Mouse (Mus musculus) frontal cortex, adult (tissue): ENCODE measurements around the gene Dcst1.

Source experiments
- ATAC-seq: cut with Nextera tagmentation; 2 replicates; pipeline ENCODE4 v1.9.2; 2017; ENCODE audit warnings: mild to moderate bottlenecking, moderate library complexity, mixed read lengths; ENCODE audit not compliant: low TSS enrichment

The Dcst1 gene

DNA sequence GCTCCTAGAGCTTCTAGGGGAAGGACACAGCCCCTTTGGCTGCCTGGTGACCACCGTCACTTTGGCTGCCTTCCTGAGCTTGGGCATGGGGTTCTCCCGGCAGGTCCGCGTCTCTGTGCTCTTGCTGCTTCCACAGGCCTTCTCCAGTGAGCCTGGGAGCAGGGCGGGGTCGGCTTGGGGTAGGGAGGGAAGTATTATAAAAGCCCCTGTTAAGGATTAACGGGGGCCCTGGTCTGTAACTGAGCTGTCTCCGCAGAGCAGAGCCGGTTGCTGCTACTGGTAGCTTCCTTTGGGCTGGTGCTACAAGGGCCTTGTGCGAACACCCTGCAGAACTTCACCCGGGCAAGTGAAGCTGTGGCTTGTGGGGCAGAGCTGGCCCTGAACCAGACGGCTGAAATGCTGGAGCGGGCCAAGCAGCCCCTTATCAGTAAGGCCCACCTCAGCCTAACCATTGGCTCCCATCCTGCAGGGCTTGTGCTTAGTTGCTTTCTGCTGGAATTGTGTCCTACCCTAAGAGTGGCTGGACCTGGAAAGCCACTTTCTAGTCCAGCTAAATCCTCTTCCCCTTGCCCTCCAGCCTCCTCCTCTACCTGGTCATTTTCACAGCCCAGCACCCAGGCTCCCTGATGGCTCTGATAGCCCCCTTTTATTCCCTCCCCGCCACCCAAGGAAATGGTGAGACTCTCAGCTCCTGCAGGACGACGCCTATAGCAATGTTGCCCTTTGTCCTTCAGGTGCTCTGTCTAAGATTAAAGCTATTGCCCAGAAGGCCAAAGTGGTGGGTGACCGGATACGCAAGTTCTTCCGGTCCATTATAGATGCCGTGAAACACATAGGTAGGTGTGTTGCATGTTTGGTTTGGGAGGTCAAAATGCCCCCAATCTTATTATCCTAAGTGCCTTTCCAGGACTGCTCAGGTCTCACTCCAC, 697 bp upstream of the Dcst1 start:
- ATAC-seq = no peak

DNA sequence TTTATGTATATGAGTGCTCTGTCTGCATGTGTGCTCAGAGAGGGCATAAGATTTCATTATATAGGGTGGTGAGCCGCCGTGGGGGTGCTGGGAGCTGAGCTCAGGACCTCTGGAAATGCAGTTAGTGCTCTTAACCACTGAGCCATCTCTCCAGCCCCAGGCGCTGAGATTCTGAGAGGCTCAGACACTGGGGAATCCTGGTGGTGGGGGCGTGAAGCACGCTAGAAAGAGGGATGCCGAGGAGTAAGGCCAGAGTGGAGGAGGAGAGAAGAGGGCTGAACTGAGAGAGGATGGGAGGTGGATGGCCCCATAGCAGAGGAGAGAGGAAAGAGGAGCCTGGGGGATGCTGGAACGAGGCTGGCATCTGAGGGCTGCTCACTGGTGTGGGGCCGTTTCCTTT, 422 bp downstream of the Dcst1 start:
- ATAC-seq = peak; percentile 55; the same call in 1 of the 2 replicates

DNA sequence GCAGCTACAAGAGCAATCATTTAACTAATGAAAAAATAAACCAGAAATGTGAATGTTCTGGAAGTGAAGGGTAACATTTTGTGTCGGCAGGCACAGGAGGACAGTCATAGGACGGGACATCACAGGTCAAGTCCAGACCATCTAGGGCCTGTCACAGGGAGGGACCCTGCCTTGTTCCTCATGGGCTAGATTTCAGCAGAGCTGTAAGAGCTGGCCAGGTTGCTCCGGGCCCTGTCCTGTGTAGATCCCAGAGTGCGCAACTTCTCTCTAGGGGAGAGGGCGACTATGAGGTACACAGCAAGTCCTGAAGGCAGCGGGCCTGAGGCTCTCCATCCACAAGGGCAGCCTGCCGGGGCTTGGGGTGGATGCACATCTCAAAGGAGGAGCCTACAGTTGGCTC, 3.4 kb downstream of the Dcst1 start, which contains the start of gene Dcst2:
Dcst2 (plus strand) TSS at position 301 of the 400 bp plus-strand sequence.
- no peak for ATAC-seq

DNA sequence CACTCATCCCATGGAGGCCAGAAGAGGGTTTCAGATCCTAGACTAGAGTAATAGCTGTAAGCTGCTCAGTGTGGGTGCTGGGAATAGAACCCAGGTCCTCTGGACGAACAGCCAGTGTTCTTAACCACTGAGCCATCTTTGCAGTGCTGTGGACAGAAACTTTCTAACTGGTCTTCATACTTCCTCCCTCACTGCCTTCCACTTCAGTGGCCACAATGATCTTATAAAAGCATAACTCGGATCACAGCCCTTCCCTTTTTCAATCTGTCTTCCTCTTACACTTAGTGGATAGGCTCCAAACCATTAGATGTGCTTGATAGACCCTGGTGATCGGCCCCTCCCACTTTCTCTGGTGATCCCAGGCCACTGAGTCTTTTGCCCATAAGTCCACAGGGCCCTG, 4.8 kb downstream of the Dcst1 start:
- ATAC-seq = no peak

DNA sequence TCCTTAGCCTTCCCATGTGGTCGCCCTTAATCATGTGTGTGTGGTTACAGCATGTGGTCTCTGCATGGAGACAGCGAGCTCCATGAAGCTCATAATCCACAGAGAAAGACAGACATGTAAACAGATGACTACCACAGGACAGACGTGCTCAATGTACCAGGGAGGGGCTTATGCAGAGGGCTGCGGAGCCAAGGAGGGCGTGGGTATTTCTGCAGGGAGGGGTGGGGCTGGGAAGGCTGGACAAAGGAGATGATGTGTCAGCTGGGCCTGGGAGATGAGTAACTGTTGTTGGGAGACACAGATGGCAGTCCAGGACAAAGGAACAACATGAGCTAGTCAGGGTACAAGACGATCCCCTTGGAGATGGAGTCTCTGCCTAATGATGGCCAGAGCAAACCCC, 5.4 kb downstream of the Dcst1 start:
- ATAC-seq = peak; percentile 8; the same call in 1 of the 2 replicates

DNA sequence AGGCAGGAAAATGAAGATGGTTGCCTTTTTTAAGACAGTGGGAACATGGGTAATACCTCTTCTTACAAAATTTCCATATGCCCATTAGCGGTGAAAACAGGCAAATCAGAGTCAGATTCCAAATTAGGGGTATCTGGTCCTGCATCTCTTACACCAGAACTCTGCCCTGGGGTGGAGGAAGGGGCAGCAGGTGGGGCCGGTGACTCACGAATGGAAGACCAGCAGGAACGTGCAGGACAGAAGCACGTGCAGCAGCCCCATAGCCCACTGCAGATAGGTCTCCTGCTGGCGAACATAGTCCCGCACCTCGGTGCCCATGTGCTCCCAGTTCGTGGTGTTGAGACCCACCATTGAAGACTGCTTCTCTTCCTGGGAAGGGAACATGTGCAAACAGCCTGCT, 9.0 kb downstream of the Dcst1 start:
- no peak for ATAC-seq

DNA sequence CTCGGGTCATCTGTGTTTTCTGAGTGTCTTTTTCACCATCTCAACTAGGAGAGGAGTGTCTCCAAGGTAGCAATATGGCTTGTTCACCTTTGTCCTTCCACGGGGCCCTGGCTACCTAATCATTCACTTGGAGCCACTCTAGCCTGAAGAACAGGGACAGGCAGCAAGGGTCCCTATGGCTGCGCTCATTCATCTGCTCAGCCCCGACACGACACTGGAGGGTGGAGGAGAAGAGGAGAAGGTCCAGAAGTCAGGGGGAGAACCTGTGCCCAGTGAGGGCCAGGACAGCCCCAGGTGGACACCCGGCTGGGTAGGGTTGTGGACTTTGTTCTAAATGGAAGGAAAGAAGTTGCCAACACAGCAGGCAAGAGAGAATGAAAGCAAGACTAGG, 9.5 kb downstream of the Dcst1 start:
- ATAC-seq = no peak

DNA sequence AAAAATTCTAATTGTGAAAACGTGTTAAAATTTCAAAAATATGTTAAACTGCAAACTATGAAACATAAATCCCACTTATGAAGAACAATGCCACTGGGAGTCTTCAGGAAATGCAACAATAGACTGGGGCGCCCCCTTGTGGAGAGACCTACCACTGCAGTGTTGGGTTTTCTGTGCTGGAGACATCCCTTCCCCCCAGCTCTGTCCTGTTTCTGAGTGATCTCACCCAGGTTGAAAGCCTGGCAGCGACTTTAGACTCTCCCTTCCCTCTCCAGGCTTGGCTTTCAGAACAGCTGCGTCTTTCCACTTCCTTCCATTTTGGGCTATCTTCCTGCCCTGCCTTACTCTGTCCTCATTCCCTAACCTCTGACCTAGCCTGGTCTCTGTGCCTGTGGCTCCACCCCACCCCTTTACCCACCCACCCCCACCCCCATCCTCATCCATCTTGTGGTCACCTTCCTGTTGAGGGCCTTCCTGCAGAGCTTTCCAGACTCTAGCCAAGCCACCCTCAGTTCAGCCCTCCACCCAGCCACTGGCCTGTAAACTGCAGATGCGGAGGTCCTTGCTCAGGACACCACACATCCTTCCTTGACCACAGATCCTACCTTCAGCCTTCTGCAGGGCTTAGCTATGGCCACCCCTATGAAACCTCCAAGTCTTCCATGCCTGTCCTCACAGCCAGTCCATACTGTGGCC, 10.1 kb downstream of the Dcst1 start:
- ATAC-seq = peak; percentile 53

DNA sequence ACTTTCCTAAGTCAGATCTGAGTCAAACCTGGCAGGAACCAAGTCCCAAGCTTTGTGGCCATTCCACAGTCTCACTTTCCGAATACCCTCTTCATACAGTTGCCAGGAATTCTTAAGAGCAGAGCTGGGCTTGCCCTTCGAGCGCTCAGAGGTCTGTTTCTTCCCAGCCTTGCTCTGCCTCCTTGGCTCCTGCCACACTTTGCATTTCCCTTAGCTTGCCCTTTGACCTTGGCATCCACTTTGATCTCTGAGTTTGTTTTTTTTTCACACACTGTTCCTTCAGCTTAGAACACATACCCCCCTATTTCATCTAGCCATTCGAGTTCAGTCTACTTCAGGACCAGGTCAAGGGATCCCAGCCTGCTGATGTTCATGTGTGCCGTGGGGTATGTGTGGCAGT, 13.8 kb downstream of the Dcst1 start:
- no peak for ATAC-seq

DNA sequence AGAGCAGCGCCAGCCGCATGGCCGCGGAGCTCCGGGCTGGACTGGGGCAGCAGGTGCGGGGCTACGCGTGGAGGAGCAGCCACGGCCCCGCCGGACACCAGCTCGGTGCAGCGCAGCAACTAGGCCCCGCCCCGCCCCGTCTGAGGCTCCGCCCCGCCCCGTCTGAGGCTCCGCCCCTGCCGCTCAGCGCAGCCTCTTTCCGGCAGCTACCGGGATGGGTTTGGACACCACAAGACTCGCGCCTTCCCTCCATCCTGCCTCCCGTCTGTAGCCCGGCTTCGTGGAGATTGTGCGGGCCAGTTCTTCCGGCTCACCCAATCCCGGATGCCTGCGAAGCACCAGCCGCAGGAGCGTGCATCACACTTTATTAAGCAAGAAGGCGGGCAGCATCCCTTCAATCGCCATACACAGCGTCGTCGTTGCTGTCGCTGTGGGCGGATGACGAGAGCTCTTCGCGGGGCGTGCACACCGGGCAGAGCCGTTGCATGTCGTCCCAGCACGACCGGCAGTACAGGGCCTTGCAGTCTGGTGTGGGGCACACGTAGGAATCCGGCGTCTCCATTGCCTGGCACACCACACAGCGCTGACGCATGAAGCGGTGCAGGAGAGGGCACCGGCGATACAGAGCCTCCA, 15.1 kb downstream of the Dcst1 start, which contains the start of gene Adam15:
Adam15 (minus strand) TSS at position 128 of the 633 bp plus-strand sequence.
- ATAC-seq = peak; percentile 80

DNA sequence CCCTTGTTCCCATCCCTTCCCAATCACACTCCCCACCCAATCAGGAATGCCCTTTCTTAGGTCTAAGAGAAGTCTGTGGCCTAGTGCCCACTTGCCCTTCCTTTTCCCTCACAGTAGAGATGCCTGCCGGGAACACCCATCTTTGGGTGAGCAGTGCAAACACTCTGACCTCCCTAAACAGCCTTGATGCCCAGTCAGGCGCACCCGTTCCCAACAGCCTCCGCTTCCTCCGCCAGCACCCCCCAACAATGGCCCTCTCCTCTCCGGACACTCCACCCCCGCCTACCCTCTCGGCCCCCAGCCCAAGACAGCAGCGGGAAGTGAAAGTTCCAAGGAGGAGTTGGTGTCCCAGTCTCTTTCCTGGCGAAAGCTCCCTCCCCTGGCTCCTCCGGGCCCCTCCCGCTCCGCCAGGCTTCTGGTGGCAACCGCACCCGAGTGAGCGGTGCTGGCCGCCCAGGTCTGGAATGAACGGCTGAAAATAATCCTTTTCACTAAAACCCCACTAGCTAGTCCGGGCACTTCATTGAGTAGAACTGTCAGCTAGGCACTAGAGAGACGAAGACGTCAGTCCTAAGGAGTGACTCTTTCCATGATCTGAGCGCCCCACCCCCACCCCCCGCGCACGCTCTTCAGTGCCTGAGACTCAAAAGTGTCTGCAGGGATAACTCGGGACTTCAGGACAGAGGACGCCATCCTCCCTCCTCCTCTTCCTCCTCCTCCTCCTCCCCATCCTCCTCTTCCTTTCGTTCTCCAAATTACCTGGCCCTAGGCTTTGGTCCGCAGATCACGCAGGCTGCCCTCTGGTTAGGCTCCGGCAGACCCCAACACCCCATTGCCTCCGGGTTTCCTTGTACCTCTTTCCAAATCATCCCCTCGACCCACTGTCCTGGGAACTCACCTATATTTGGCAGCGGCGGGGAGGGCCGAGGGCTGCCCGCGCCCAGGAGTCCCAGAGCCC, 15.9 kb downstream of the Dcst1 start:
- peak; percentile 39 for ATAC-seq

DNA sequence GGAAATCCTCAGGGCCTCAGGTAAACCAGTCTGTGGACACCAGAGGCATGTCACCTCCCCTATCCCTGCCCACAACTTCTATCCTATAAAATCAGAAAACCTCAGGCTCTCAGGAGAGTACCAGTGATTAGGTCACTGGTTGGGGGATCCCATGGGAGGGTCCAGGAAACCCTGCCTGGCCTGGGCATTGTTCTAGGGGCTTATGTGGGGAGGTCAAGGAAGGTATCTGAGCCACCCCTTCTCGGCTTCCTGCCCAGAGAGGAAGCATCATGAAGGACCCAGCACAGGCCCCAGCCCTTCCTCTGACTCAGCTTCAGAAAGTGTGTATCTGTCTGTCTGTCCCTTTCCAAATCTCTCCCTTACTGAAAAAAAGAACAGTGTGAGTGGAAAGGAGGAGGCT, 17.1 kb downstream of the Dcst1 start:
- no peak for ATAC-seq

DNA sequence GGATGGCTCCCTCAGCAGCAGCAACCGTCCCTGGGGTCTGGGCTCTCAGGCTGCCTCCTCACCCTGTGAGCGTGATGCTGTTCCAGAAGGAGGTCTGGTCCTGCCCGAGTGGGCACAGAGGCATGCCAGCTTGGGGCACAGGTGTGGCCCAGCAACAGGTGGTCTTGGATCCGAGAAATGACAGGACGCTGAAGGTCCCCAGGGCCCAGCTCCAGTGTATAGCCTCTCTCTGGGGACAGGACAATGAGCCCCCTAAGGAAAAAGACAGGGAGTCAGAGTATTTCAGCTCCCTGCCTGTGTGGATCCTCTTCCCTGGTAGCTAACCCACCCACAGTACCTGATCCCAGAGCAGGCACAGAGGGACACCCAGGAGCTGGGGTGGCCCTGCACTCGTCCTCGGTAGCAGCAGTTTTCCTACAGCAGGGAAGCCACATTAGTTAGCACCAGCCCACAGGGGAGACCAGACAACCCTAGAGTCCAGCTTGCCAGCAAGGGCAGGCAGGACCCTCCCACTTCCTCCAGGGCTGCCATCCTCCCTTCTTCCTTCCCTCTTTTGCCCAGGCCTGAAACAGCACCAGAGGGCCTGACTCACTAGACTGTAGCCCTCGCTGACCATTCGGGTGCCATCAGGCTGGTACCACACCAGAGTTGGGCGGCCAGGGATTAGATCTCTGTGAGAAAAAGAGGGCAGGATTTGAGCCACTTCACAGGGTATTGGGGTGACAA, 18.1 kb downstream of the Dcst1 start:
- no peak for ATAC-seq

DNA sequence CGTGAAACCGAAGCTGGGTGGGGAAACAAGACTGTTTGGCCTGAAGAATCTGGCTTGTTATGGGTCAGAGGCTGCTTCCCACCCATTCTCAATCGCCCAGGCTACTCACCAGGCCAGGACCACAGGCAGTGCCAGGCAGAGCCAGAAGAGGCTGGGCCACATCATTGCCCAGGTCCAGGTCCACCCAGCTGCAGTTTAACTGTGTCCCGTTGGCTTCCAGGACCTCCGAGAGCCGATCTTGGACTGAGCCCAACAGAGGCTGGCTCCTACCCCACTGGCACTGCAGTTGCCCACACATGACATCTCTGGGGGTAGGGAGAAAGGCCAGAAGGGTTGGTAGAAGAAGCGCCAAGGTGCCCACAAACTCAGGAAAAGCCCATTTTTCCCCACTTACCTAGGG, 21.8 kb downstream of the Dcst1 start:
- no peak for ATAC-seq

DNA sequence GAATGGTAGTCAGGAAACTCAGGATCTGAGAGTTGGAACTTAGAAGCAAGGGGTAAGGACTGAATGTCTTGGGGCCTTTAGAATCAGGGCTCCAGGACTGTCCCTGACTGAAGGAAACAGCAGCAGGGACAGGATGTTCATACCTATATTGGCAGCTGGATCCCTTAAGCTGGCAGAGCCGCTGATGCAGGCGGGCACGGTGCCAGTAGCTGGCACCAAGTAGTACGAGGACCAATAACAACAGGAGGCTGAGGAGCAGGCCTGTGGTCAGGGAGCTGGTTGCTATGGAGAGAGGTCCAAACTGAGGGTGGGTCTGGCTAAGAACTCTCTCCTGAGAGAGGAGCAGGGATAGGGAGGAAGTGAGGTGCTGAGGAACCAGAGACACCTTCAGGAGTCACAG, 23.3 kb downstream of the Dcst1 start:
- ATAC-seq = no peak

DNA sequence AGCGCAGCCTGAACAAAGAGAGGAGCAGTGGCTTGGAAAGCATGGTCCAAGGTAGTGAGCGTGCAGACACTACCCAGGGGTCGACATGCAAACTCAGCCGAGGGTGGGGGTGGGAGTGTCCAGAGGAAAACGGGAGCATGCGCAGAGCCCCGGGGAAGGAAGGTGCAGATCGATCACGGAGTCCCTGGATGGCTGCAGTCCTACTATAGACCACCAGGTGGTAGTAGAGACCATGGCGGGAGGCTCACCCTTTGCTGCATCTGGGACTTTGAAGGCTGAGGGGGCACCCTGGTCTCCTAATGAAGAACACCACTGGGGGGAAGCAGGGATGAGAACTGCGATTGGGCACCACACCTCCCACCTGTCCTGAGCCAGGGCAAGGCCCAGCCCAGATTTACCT, 24.6 kb downstream of the Dcst1 start:
- ATAC-seq = peak; percentile 62

DNA sequence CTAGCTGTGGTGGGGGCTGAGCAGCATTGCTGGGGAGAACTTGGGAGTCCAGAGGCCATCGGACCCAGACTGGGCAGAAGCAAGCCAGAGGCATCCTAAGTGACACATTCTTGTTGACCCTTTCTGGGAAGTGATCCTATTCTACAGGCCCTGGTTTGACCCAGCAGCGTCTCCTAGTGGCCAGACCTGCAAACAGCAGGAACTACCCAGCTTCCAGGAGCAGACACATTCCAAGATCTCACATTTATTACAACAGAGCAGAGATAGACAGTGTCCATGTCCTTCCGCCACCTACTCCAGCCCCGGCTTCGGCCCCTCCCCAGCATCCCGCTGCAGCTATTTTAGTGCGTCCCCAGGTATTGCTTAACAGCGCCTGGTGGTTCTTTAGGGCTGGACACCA, 25.6 kb downstream of the Dcst1 start:
- peak; percentile 31; the same call in 1 of the 2 replicates for ATAC-seq

DNA sequence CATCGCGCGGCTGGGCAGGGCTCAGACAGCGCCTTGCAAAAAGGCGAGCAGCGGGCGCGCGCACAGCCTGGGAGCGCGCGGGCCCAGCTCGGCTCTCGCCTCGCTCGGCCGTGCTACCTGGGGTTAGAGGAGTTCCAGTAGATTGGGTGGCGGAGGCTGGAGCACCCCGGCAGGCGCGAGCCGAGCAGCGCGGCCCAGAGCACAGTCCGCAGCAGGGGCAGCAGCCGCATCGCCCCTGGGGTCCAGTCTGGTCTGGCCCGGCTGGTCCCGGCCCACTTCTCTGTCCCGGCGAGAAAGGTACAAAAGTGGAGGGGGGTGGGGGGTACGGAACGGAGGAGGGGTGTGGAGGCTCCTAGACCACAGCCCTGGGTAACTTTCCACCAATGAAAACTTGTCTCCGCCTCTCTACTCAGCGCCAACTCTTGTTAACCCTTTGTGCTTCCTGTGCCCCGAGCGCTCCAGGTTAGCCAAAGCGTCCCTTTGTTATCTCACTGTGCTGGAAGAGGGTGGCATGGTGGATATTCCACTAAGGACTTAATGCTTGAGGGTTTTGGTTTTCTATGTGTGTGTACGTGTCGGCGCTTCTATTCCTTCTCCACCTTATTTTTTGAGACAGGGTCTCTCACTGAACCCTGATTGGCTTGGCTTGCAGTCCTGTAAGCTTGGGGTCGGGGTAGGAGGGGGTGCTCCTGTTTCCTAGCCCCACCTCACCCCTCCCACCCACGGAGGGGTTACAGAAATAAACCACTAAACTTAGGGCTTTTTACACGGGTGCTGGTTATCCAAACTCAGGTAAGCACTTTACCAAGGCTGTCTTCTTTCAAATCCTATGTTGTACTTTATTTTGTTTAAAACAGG, 27.1 kb downstream of the Dcst1 start, which contains the start of gene Efna4:
Efna4 (minus strand) TSS at position 308 of the 858 bp plus-strand sequence.
- 0 out of 2 replicates have a peak, but pooled peaks have one; percentile 14 for ATAC-seq

DNA sequence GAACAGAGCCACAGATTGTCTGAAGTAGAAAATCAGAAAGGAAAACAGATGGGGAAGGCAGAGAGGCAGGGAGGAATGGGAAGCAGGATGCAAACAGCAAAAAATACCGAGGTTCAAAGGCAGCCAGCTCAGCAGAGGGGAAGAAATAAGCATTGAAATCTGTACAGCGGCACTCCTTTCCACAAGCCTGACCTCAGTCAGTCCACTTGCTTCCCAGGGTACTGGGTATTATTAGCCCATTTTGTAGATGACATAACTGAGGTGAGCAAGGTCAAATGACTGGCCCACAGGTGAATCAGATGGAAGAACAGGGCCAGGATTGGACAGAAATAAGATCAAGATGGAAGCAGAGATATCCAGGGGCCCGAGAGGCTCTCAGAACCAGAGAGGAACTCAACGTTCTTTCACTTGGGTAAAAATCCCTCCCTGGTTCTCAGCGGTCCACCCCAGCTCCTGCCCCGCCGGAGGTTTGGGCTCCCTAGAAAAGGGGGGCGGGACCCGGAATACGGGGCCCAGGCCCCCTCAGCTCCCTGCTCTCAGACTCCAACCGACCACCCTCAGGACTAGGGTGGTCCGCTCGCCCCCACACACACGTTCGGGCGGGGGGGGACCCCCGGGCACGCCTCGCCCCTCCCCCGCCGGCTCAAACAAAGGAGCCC, 27.9 kb downstream of the Dcst1 start:
- ATAC-seq = no peak
